Mouse (Mus musculus) heart, embryonic 15.5 days (tissue): ENCODE data around the gene Hoxb13. TPM values are rescaled to one million over a fixed set of nuclear protein-coding genes. Genes with fewer than 3 reads are reported as not detected.
A peak's percentile ranks its signal among the peaks of the same experiment; 100 is the strongest.

Experiments
- ATAC-seq: fragments of 200-750 bp; cut with Nextera tagmentation; replicated peaks from 2 replicates; pipeline ENCODE4 v1.8.0; 2017; ENCODE audit warnings: low read depth, moderate TSS enrichment; ENCODE audit not compliant: insufficient number of reproducible peaks, insufficient read depth, low FRiP score
- H3K27ac ChIP-seq: fragments of 300-500 bp; sonication (generic); 2 replicates; pipeline ENCODE4 v1.5.1; 2015; ENCODE audit warnings: mild to moderate bottlenecking, inconsistent platforms
- H3K27me3 ChIP-seq: fragments of 300-500 bp; sonication (generic); 2 replicates; pipeline ENCODE4 v1.6.1; 2015; ENCODE audit warnings: inconsistent platforms
- H3K36me3 ChIP-seq: fragments of 300-500 bp; sonication (generic); 2 replicates; pipeline ENCODE4 v1.6.1; 2015; ENCODE audit warnings: mild to moderate bottlenecking, inconsistent platforms
- H3K4me1 ChIP-seq: fragments of 300-500 bp; sonication (generic); replicated peaks from 2 replicates; pipeline ENCODE4 v1.6.1; 2015; ENCODE audit warnings: inconsistent platforms
- H3K4me2 ChIP-seq: fragments of 300-500 bp; sonication (generic); 2 replicates; pipeline ENCODE4 v1.6.1; 2015; ENCODE audit warnings: inconsistent platforms, mild to moderate bottlenecking, moderate library complexity
- H3K4me3 ChIP-seq: fragments of 300-500 bp; sonication (generic); 2 replicates; pipeline ENCODE4 v1.5.1; 2015; ENCODE audit warnings: mild to moderate bottlenecking, inconsistent platforms
- H3K9ac ChIP-seq: fragments of 300-500 bp; sonication (generic); 2 replicates; pipeline ENCODE4 v1.6.1; 2015; ENCODE audit warnings: mild to moderate bottlenecking, inconsistent platforms
- H3K9me3 ChIP-seq: fragments of 300-500 bp; sonication (generic); replicated peaks from 2 replicates; pipeline ENCODE4 v1.6.1; 2016; ENCODE audit warnings: inconsistent platforms
- WGBS: fragments of 180-500 bp; shearing (Covaris S2); methylation state at CpG from one replicate; pipeline ENCODE4 v1.1.7; 2015; ENCODE audit warnings: mixed read lengths; 5-methylcytosine and 5-hydroxymethylcytosine counted together
- polyA plus RNA-seq: library from polyadenylated mRNA; unstranded; fragments of >200 nt; fragmentation: Nextera tagmentation; extraction: Ambion mirVana; gene quantifications from 2 replicates; pipeline ENCODE4 v1.2.1, GENCODE M21; 2015

The Hoxb13 gene
- not detected in 2 replicates for polyA plus RNA-seq

GRCm38 (mm10) chr11:96193521-96194400 lies at the start of gene Hoxb13:
Gene Hoxb13, plus strand, starts transcription at chr11:96194316.
- no peaks in the 10 kb centered on the region for H3K9me3 ChIP-seq
- H3K9ac ChIP-seq, result no peak within 1 kb of the TSS
- peaks cover 100% of the 10 kb centered on the region for H3K27me3 ChIP-seq
- H3K4me2 ChIP-seq, result peak within 1 kb of the TSS; percentile 33
- H3K36me3 ChIP-seq, result no peaks in the 10 kb centered on the region
- peak within 1 kb of the TSS; percentile 24; the same call in 1 of the 2 replicates for H3K4me3 ChIP-seq
- no peak for ATAC-seq
- no peak within 1 kb of the TSS for H3K27ac ChIP-seq
- 0 out of 2 replicates have a peak, but pooled peaks cover 9% of the 10 kb centered on the region for H3K4me1 ChIP-seq
- WGBS, result 1% methylated on average over 35 of the region's 35 CpGs

GRCm38 (mm10) chr11:96145622-96146270 lies 48.4 kb upstream of the Hoxb13 start:
- Histone ChIP-seq H3K4me3 (peak overlapping the region; percentile 18; the same call in 1 of the 2 replicates), H3K4me2 (peak overlapping the region; percentile 51), H3K36me3 (no peaks in the 10 kb centered on the region), H3K9me3 (no peaks in the 10 kb centered on the region), H3K27ac (no peak overlapping the region), H3K9ac (0 out of 2 replicates have a peak overlapping the region, but pooled peaks have one; percentile 40), H3K4me1 (peaks cover 5% of the 10 kb centered on the region; the same call in 1 of the 2 replicates), H3K27me3 (peaks cover 63% of the 10 kb centered on the region)
- no peak for ATAC-seq
- WGBS, result 3% methylated on average over 15 of the region's 15 CpGs

- Histone ChIP-seq H3K4me1 (peaks cover 5% of the 10 kb centered on the region; the same call in 1 of the 2 replicates), H3K27ac (no peak overlapping the region), H3K9me3 (no peaks in the 10 kb centered on the region), H3K4me3 (no peak overlapping the region), H3K36me3 (no peaks in the 10 kb centered on the region), H3K4me2 (no peak overlapping the region), H3K27me3 (peaks cover 80% of the 10 kb centered on the region), H3K9ac (no peak overlapping the region)
- 58% methylated on average over 6 of the region's 6 CpGs for WGBS
- ATAC-seq, result no peak
Measured at GRCm38 (mm10) chr11:96147471-96147870, 46.6 kb upstream of the Hoxb13 start.

- Histone ChIP-seq H3K4me3 (no peak overlapping the region), H3K36me3 (no peaks in the 10 kb centered on the region), H3K9ac (no peak overlapping the region), H3K27ac (no peak overlapping the region), H3K4me2 (no peak overlapping the region), H3K4me1 (no peaks in the 10 kb centered on the region), H3K9me3 (no peaks in the 10 kb centered on the region), H3K27me3 (peaks cover 82% of the 10 kb centered on the region)
- WGBS, result 53% methylated on average over 12 of the region's 12 CpGs
- ATAC-seq, result no peak
Measured at GRCm38 (mm10) chr11:96164769-96165168, 29.3 kb upstream of the Hoxb13 start.

GRCm38 (mm10) chr11:96168125-96168524 lies 26.0 kb upstream of the Hoxb13 start:
- Histone ChIP-seq H3K9ac (no peak overlapping the region), H3K9me3 (no peaks in the 10 kb centered on the region), H3K4me3 (no peak overlapping the region), H3K36me3 (no peaks in the 10 kb centered on the region), H3K27ac (no peak overlapping the region), H3K27me3 (peaks cover 98% of the 10 kb centered on the region), H3K4me2 (no peak overlapping the region), H3K4me1 (0 out of 2 replicates have a peak, but pooled peaks cover 4% of the 10 kb centered on the region)
- no peak for ATAC-seq
- 29% methylated on average over 9 of the region's 9 CpGs for WGBS

- peaks cover 100% of the 10 kb centered on the region for H3K27me3 ChIP-seq
- H3K9me3 ChIP-seq, result no peaks in the 10 kb centered on the region
- no peaks in the 10 kb centered on the region for H3K36me3 ChIP-seq
- WGBS, result 15% methylated on average over 7 of the region's 7 CpGs
- no peak overlapping the region for H3K4me2 ChIP-seq
- H3K9ac ChIP-seq, result no peak overlapping the region
- 0 out of 2 replicates have a peak, but pooled peaks cover 5% of the 10 kb centered on the region for H3K4me1 ChIP-seq
- no peak overlapping the region for H3K27ac ChIP-seq
- no peak for ATAC-seq
- no peak overlapping the region for H3K4me3 ChIP-seq
Measured at GRCm38 (mm10) chr11:96169016-96169415, 25.1 kb upstream of the Hoxb13 start.

GRCm38 (mm10) chr11:96170711-96171379 lies 23.3 kb upstream of the Hoxb13 start:
- no peak overlapping the region for H3K4me3 ChIP-seq
- ATAC-seq, result no peak

GRCm38 (mm10) chr11:96171601-96172000 lies 22.5 kb upstream of the Hoxb13 start:
- H3K36me3 ChIP-seq, result no peaks in the 10 kb centered on the region
- 6% methylated on average over 3 of the region's 3 CpGs for WGBS
- H3K9me3 ChIP-seq, result no peaks in the 10 kb centered on the region
- H3K27me3 ChIP-seq, result peaks cover 100% of the 10 kb centered on the region
- H3K27ac ChIP-seq, result no peak overlapping the region
- H3K4me1 ChIP-seq, result 0 out of 2 replicates have a peak, but pooled peaks cover 5% of the 10 kb centered on the region
- ATAC-seq, result no peak
- H3K4me2 ChIP-seq, result no peak overlapping the region
- H3K4me3 ChIP-seq, result no peak overlapping the region
- H3K9ac ChIP-seq, result no peak overlapping the region

More at GRCm38 (mm10) chr11:96170711-96171379, 23.3 kb upstream of the Hoxb13 start:
- Histone ChIP-seq H3K4me1 (0 out of 2 replicates have a peak, but pooled peaks cover 5% of the 10 kb centered on the region), H3K36me3 (no peaks in the 10 kb centered on the region), H3K4me2 (no peak overlapping the region), H3K9me3 (no peaks in the 10 kb centered on the region), H3K9ac (no peak overlapping the region), H3K27ac (no peak overlapping the region), H3K27me3 (peaks cover 100% of the 10 kb centered on the region)
- 3% methylated on average over 20 of the region's 20 CpGs for WGBS

GRCm38 (mm10) chr11:96172511-96173287 lies 21.4 kb upstream of the Hoxb13 start:
- peaks cover 99% of the 10 kb centered on the region for H3K27me3 ChIP-seq
- ATAC-seq, result no peak
- H3K9me3 ChIP-seq, result no peaks in the 10 kb centered on the region
- no peak overlapping the region for H3K9ac ChIP-seq
- 1% methylated on average over 25 of the region's 25 CpGs for WGBS
- no peak overlapping the region for H3K4me2 ChIP-seq
- H3K27ac ChIP-seq, result no peak overlapping the region
- H3K36me3 ChIP-seq, result no peaks in the 10 kb centered on the region
- H3K4me3 ChIP-seq, result no peak overlapping the region
- 0 out of 2 replicates have a peak, but pooled peaks cover 5% of the 10 kb centered on the region for H3K4me1 ChIP-seq

- Histone ChIP-seq H3K9me3 (no peaks in the 10 kb centered on the region), H3K36me3 (no peaks in the 10 kb centered on the region), H3K4me2 (no peak overlapping the region), H3K27ac (no peak overlapping the region), H3K27me3 (peaks cover 99% of the 10 kb centered on the region), H3K4me1 (0 out of 2 replicates have a peak, but pooled peaks cover 5% of the 10 kb centered on the region), H3K9ac (no peak overlapping the region), H3K4me3 (no peak overlapping the region)
- 2% methylated on average over 16 of the region's 16 CpGs for WGBS
- no peak for ATAC-seq
Measured at GRCm38 (mm10) chr11:96173288-96173840, 20.8 kb upstream of the Hoxb13 start.
